Mouse (Mus musculus) G1E (cell line): Measurements from ENCODE around the gene Svopl. TPM values are rescaled to one million over a fixed set of nuclear protein-coding genes. Genes with fewer than 3 reads are reported as not detected.

Source experiments
- ATAC-seq: 2 replicates; pipeline ENCODE4 v1.8.0; 2016; ENCODE audit warnings: mild to moderate bottlenecking; ENCODE audit not compliant: insufficient number of reproducible peaks, poor library complexity, low FRiP score, severe bottlenecking; ENCODE audit errors: extremely low read depth
- DNase-seq: peaks from one replicate; pipeline ENCODE4 v3.0.0; 2012; ENCODE audit warnings: low spot score
- H3K27me3 ChIP-seq: 2 replicates; pipeline ENCODE4 v1.6.1; 2012; ENCODE audit warnings: mild to moderate bottlenecking, low read length, inconsistent platforms; ENCODE audit not compliant: insufficient read depth
- H3K36me3 ChIP-seq: replicated peaks from 2 replicates; pipeline ENCODE3; 2012; ENCODE audit warnings: mild to moderate bottlenecking, inconsistent platforms
- H3K4me1 ChIP-seq: 2 replicates; pipeline ENCODE4 v1.6.1; 2012; ENCODE audit warnings: low read depth, low read length, inconsistent platforms, mixed read lengths; ENCODE audit not compliant: insufficient read depth
- H3K4me3 ChIP-seq: 2 replicates; pipeline ENCODE4 v1.5.1; 2012; ENCODE audit warnings: low read depth, mild to moderate bottlenecking, inconsistent platforms, low read length, moderate library complexity, mixed read lengths
- H3K9me3 ChIP-seq: replicated peaks from 2 replicates; pipeline ENCODE4 v1.6.1; 2012; ENCODE audit warnings: inconsistent platforms
- CTCF ChIP-seq: IDR thresholded peaks from 2 replicates; pipeline ENCODE4 v1.5.1; 2012; ENCODE audit warnings: low read depth, low read length, inconsistent platforms, mixed read lengths
- GATA1 ChIP-seq: IDR thresholded peaks from 2 replicates; pipeline ENCODE4 v1.6.1; 2012; ENCODE audit warnings: borderline replicate concordance, low read length, inconsistent platforms, mixed read lengths
- GATA2 ChIP-seq: IDR thresholded peaks from 2 replicates; pipeline ENCODE4 v1.6.1; 2012; ENCODE audit warnings: low read depth, low read length, inconsistent platforms, borderline replicate concordance
- POLR2AphosphoS5 ChIP-seq: IDR thresholded peaks from 2 replicates; pipeline ENCODE4 v1.6.1; 2012; ENCODE audit warnings: low read depth, low read length, inconsistent platforms; ENCODE audit not compliant: insufficient replicate concordance
- TAL1 ChIP-seq: conservative IDR thresholded peaks from 2 replicates; pipeline ENCODE4 v1.6.1; 2012; ENCODE audit warnings: low read depth, low read length, inconsistent platforms, mixed read lengths
- polyA plus RNA-seq: library from polyadenylated mRNA; stranded (reverse); fragments of >175 nt; gene quantifications from 2 replicates; pipeline ENCODE4 v1.2.3, GENCODE M21; 2012
- total RNA-seq, 2 experiments: library from RNA; stranded (forward) in 1 of 2; stranded (reverse) in 1 of 2; fragments of 200-1000 nt in 1 of 2; fragments of >200 nt in 1 of 2; fragmentation: Nextera tagmentation in 1 of 2; gene quantifications; 2 replicates each; pipeline ENCODE4 v1.2.3; 2014 to 2017

Svopl gene
- total and polyA plus RNA-seq, 3 experiments = not detected

- Histone ChIP-seq H3K36me3 (no peaks in the 10 kb centered on the region), H3K4me1 (no peaks in the 10 kb centered on the region), H3K4me3 (no peak overlapping the region), H3K27me3 (peaks cover 3% of the 10 kb centered on the region), H3K9me3 (no peaks in the 10 kb centered on the region)
- TF ChIP-seq POLR2AphosphoS5 (no peak), TAL1 (no peak), GATA2 (no peak), GATA1 (no peak), CTCF (no peak)
- DNase-seq (no peak), ATAC-seq (no peak)
Measured at GRCm38 (mm10) chr6:38021406-38021805, 25.4 kb downstream of the Svopl start.

GRCm38 (mm10) chr6:38012829-38013228 is 34.0 kb downstream of the Svopl start:
- ATAC-seq (no peak), DNase-seq (no peak)
- no peak for TF ChIP-seq GATA1
- TF ChIP-seq POLR2AphosphoS5 = no peak
- TF ChIP-seq CTCF = no peak
- no peak for TF ChIP-seq TAL1
- TF ChIP-seq GATA2 = no peak
- no peaks in the 10 kb centered on the region for H3K4me1 ChIP-seq
- peaks cover 14% of the 10 kb centered on the region; the same call in 1 of the 2 replicates for H3K27me3 ChIP-seq
- no peaks in the 10 kb centered on the region for H3K36me3 ChIP-seq
- no peaks in the 10 kb centered on the region for H3K9me3 ChIP-seq
- no peak overlapping the region for H3K4me3 ChIP-seq

- ATAC-seq = no peak
- no peaks in the 10 kb centered on the region for H3K36me3 ChIP-seq
- peaks cover 5% of the 10 kb centered on the region; the same call in 1 of the 2 replicates for H3K27me3 ChIP-seq
- H3K9me3 ChIP-seq = no peaks in the 10 kb centered on the region
- DNase-seq = peak; percentile 23
- TF ChIP-seq GATA2 = no peak
- no peak for TF ChIP-seq GATA1
- no peak for TF ChIP-seq TAL1
- peak; percentile 46; the same call in 1 of the 2 replicates for TF ChIP-seq CTCF
- TF ChIP-seq POLR2AphosphoS5 = no peak
- H3K4me1 ChIP-seq = no peaks in the 10 kb centered on the region
- no peak overlapping the region for H3K4me3 ChIP-seq
Measured at GRCm38 (mm10) chr6:38007459-38007858, 39.3 kb downstream of the Svopl start.

GRCm38 (mm10) chr6:37967386-37967785 is 79.4 kb downstream of the Svopl start:
- H3K27me3 ChIP-seq = no peaks in the 10 kb centered on the region
- TF ChIP-seq TAL1 (no peak), CTCF (no peak), POLR2AphosphoS5 (no peak), GATA2 (no peak), GATA1 (no peak)
- ATAC-seq (no peak), DNase-seq (no peak)
- H3K36me3 ChIP-seq = peaks cover 50% of the 10 kb centered on the region
- no peaks in the 10 kb centered on the region for H3K9me3 ChIP-seq
- no peak overlapping the region for H3K4me3 ChIP-seq
- H3K4me1 ChIP-seq = no peaks in the 10 kb centered on the region

GRCm38 (mm10) chr6:37951306-37951705 is 95.5 kb downstream of the Svopl start:
- no peaks in the 10 kb centered on the region for H3K27me3 ChIP-seq
- no peak overlapping the region for H3K4me3 ChIP-seq
- H3K9me3 ChIP-seq = no peaks in the 10 kb centered on the region
- peaks cover 51% of the 10 kb centered on the region for H3K36me3 ChIP-seq
- no peak for DNase-seq
- TF ChIP-seq POLR2AphosphoS5 = no peak
- no peaks in the 10 kb centered on the region for H3K4me1 ChIP-seq
- no peak for ATAC-seq

GRCm38 (mm10) chr6:37936498-37936897 is 110.3 kb downstream of the Svopl start:
- H3K4me3 ChIP-seq = no peak overlapping the region
- no peaks in the 10 kb centered on the region for H3K27me3 ChIP-seq
- DNase-seq = no peak
- H3K36me3 ChIP-seq = peaks cover 47% of the 10 kb centered on the region
- no peak for TF ChIP-seq CTCF
- no peak for TF ChIP-seq GATA2
- TF ChIP-seq GATA1 = no peak
- no peak for TF ChIP-seq TAL1
- TF ChIP-seq POLR2AphosphoS5 = no peak
- no peaks in the 10 kb centered on the region for H3K4me1 ChIP-seq
- ATAC-seq = no peak
- H3K9me3 ChIP-seq = peaks cover 4% of the 10 kb centered on the region; the same call in 1 of the 2 replicates

Other genes with a start within 250 kb of the Svopl start
- gene Trim24, start 176.2 kb downstream of the Svopl start, total RNA-seq (2014; fragmentation: Nextera tagmentation) = 63.1 and 65.7 TPM in 2 replicates
- gene Trim24, start 176.2 kb downstream of the Svopl start, total RNA-seq (2017) = 24.1 and 25.0 TPM in 2 replicates
- gene Trim24, start 176.2 kb downstream of the Svopl start, polyA plus RNA-seq = 7.0 and 9.1 TPM in 2 replicates
- not detected in 2 replicates for gene Tmem213, start 62.3 kb upstream of the Svopl start, total RNA-seq (2014; fragmentation: Nextera tagmentation)
- gene Tmem213, start 62.3 kb upstream of the Svopl start, total RNA-seq (2017) = not detected in 2 replicates
- gene Tmem213, start 62.3 kb upstream of the Svopl start, polyA plus RNA-seq = not detected in 2 replicates
- gene Atp6v0a4, start 77.6 kb upstream of the Svopl start, total RNA-seq (2014; fragmentation: Nextera tagmentation) = not detected in 2 replicates
- 0.12 TPM in 1 of 2 replicates, not detected in the other for gene Atp6v0a4, start 77.6 kb upstream of the Svopl start, total RNA-seq (2017)
- gene Atp6v0a4, start 77.6 kb upstream of the Svopl start, polyA plus RNA-seq = not detected in 2 replicates
- not detected in 2 replicates for gene D630045J12Rik, start 207.0 kb upstream of the Svopl start, total RNA-seq (2014; fragmentation: Nextera tagmentation)
- gene D630045J12Rik, start 207.0 kb upstream of the Svopl start, total RNA-seq (2017) = 0.38 and 0.41 TPM in 2 replicates
- gene D630045J12Rik, start 207.0 kb upstream of the Svopl start, polyA plus RNA-seq = 0.01 TPM in 2 replicates